Mouse (Mus musculus) spleen, adult 2 months (tissue): ENCODE results near the gene Rnase12.

Experiments used
- CTCF ChIP-seq: fragments of 200-500 bp; IDR thresholded peaks from 2 replicates; pipeline ENCODE4 v1.5.1; 2011; ENCODE audit warnings: mild to moderate bottlenecking, inconsistent platforms; ENCODE audit not compliant: insufficient read depth, insufficient read length, insufficient replicate concordance; ENCODE audit errors: extremely low read depth
- POLR2A ChIP-seq: fragments of 200-500 bp; IDR thresholded peaks from 2 replicates; pipeline ENCODE4 v1.6.1; 2011; ENCODE audit warnings: low read depth, low read length, inconsistent platforms

GRCm38 (mm10) chr14:51079180-51079579 is 21.7 kb upstream of the Rnase12 start:
- TF ChIP-seq CTCF, result no peak
- no peak for TF ChIP-seq POLR2A
